Mouse (Mus musculus): Measurements from ENCODE around the gene Supt4a. TPM values are rescaled to one million over a fixed set of nuclear protein-coding genes. Genes with fewer than 3 reads are reported as not detected.

Gene Supt4a
- polyA plus RNA-seq, 1 experiment from 2014 or later = 163 TPM

- H3K4me2 ChIP-seq = no peak overlapping the region
- no peaks in the 10 kb centered on the region for H3K4me1 ChIP-seq (ENCODE audit: control insufficient read depth, insufficient read depth, low read length)
- no peak overlapping the region for H3K27ac ChIP-seq (ENCODE audit: low read depth, low read length)
- WGBS = 70% methylated on average over 1 of the region's 1 CpGs
- ATAC-seq (ENCODE audit: low FRiP score) = no peak
- H3K9me3 ChIP-seq (ENCODE audit: control insufficient read depth, low read length) = no peaks in the 10 kb centered on the region
- no peak overlapping the region for H3K9ac ChIP-seq (ENCODE audit: low read length)
- DNase-seq (ENCODE audit: low spot score, missing footprints) = peak; percentile 49
- H3K36me3 ChIP-seq (ENCODE audit: control insufficient read depth, insufficient read depth, low read length) = no peaks in the 10 kb centered on the region
- H3K4me3 ChIP-seq (ENCODE audit: low read depth, low read length) = no peak overlapping the region
- H3K27me3 ChIP-seq (ENCODE audit: control insufficient read depth, insufficient read depth, low read length) = no peaks in the 10 kb centered on the region
Measured at GRCm38 (mm10) chr11:87752307-87752706, 15.0 kb downstream of the Supt4a start.

- Histone ChIP-seq H3K27me3 (ENCODE audit: control insufficient read depth, insufficient read depth, low read length) (no peaks in the 10 kb centered on the region), H3K36me3 (ENCODE audit: control insufficient read depth, insufficient read depth, low read length) (no peaks in the 10 kb centered on the region), H3K27ac (ENCODE audit: low read depth, low read length) (no peak overlapping the region), H3K9ac (ENCODE audit: low read length) (no peak overlapping the region), H3K4me3 (ENCODE audit: low read depth, low read length) (no peak overlapping the region), H3K9me3 (ENCODE audit: control insufficient read depth, low read length) (no peaks in the 10 kb centered on the region), H3K4me2 (no peak overlapping the region), H3K4me1 (ENCODE audit: control insufficient read depth, insufficient read depth, low read length) (no peaks in the 10 kb centered on the region)
- DNase-seq (ENCODE audit: low spot score, missing footprints) = peak; percentile 21
- no peak for ATAC-seq (ENCODE audit: low FRiP score)
- 86% methylated on average over 8 of the region's 8 CpGs for WGBS
Measured at GRCm38 (mm10) chr11:87753255-87753654, 15.9 kb downstream of the Supt4a start.

GRCm38 (mm10) chr11:87753891-87754501 is 16.6 kb downstream of the Supt4a start:
- no peak overlapping the region for H3K27ac ChIP-seq (ENCODE audit: low read depth, low read length)
- H3K4me1 ChIP-seq (ENCODE audit: control insufficient read depth, insufficient read depth, low read length) = no peaks in the 10 kb centered on the region
- 83% methylated on average over 5 of the region's 5 CpGs for WGBS
- no peak overlapping the region for H3K4me3 ChIP-seq (ENCODE audit: low read depth, low read length)
- no peaks in the 10 kb centered on the region for H3K27me3 ChIP-seq (ENCODE audit: control insufficient read depth, insufficient read depth, low read length)
- no peaks in the 10 kb centered on the region for H3K36me3 ChIP-seq (ENCODE audit: control insufficient read depth, insufficient read depth, low read length)
- H3K9me3 ChIP-seq (ENCODE audit: control insufficient read depth, low read length) = no peaks in the 10 kb centered on the region
- DNase-seq (ENCODE audit: low spot score, missing footprints) = peak; percentile 61
- no peak overlapping the region for H3K9ac ChIP-seq (ENCODE audit: low read length)
- no peak overlapping the region for H3K4me2 ChIP-seq
- ATAC-seq (ENCODE audit: low FRiP score) = no peak

- H3K27ac ChIP-seq (ENCODE audit: low read depth, low read length) = no peak overlapping the region
- ATAC-seq (ENCODE audit: low FRiP score) = no peak
- H3K4me1 ChIP-seq (ENCODE audit: control insufficient read depth, insufficient read depth, low read length) = no peaks in the 10 kb centered on the region
- no peaks in the 10 kb centered on the region for H3K9me3 ChIP-seq (ENCODE audit: control insufficient read depth, low read length)
- H3K27me3 ChIP-seq (ENCODE audit: control insufficient read depth, insufficient read depth, low read length) = no peaks in the 10 kb centered on the region; the same call in 1 of the 2 replicates
- DNase-seq (ENCODE audit: low spot score, missing footprints) = peak; percentile 56
- 75% methylated on average over 5 of the region's 5 CpGs for WGBS
- H3K36me3 ChIP-seq (ENCODE audit: control insufficient read depth, insufficient read depth, low read length) = no peaks in the 10 kb centered on the region
- no peak overlapping the region for H3K4me2 ChIP-seq
- no peak overlapping the region for H3K4me3 ChIP-seq (ENCODE audit: low read depth, low read length)
- H3K9ac ChIP-seq (ENCODE audit: low read length) = no peak overlapping the region
Measured at GRCm38 (mm10) chr11:87754603-87755002, 17.3 kb downstream of the Supt4a start.

GRCm38 (mm10) chr11:87755360-87756017 is 18.1 kb downstream of the Supt4a start:
- peaks cover 7% of the 10 kb centered on the region for H3K4me1 ChIP-seq (ENCODE audit: control insufficient read depth, insufficient read depth, low read length)
- DNase-seq (ENCODE audit: low spot score, missing footprints) = peak; percentile 70
- H3K4me3 ChIP-seq (ENCODE audit: low read depth, low read length) = no peak overlapping the region
- H3K36me3 ChIP-seq (ENCODE audit: control insufficient read depth, insufficient read depth, low read length) = no peaks in the 10 kb centered on the region
- H3K27me3 ChIP-seq (ENCODE audit: control insufficient read depth, insufficient read depth, low read length) = peaks cover 2% of the 10 kb centered on the region; the same call in 1 of the 2 replicates
- no peak overlapping the region for H3K27ac ChIP-seq (ENCODE audit: low read depth, low read length)
- ATAC-seq (ENCODE audit: low FRiP score) = no peak
- H3K9ac ChIP-seq (ENCODE audit: low read length) = no peak overlapping the region
- H3K9me3 ChIP-seq (ENCODE audit: control insufficient read depth, low read length) = no peaks in the 10 kb centered on the region
- no peak overlapping the region for H3K4me2 ChIP-seq
- WGBS = 87% methylated on average over 17 of the region's 17 CpGs

- Histone ChIP-seq H3K27me3 (ENCODE audit: control insufficient read depth, insufficient read depth, low read length) (peaks cover 10% of the 10 kb centered on the region; the same call in 1 of the 2 replicates), H3K4me1 (ENCODE audit: control insufficient read depth, insufficient read depth, low read length) (peaks cover 7% of the 10 kb centered on the region), H3K9me3 (ENCODE audit: control insufficient read depth, low read length) (no peaks in the 10 kb centered on the region), H3K27ac (ENCODE audit: low read depth, low read length) (no peak overlapping the region), H3K4me2 (no peak overlapping the region), H3K36me3 (ENCODE audit: control insufficient read depth, insufficient read depth, low read length) (no peaks in the 10 kb centered on the region), H3K9ac (ENCODE audit: low read length) (no peak overlapping the region), H3K4me3 (ENCODE audit: low read depth, low read length) (peak overlapping the region; percentile 1; the same call in 1 of the 2 replicates)
- ATAC-seq (ENCODE audit: low FRiP score) (no peak), DNase-seq (ENCODE audit: low spot score, missing footprints) (peak; percentile 65)
- 84% methylated on average over 15 of the region's 15 CpGs for WGBS
Measured at GRCm38 (mm10) chr11:87756251-87756820, 19.0 kb downstream of the Supt4a start.

GRCm38 (mm10) chr11:87757001-87757954 is 19.9 kb downstream of the Supt4a start:
- WGBS = 86% methylated on average over 25 of the region's 25 CpGs
- H3K4me3 ChIP-seq (ENCODE audit: low read depth, low read length) = no peak overlapping the region; the same call in 1 of the 2 replicates

GRCm38 (mm10) chr11:87758161-87758911 is 21.0 kb downstream of the Supt4a start:
- Histone ChIP-seq H3K4me1 (ENCODE audit: control insufficient read depth, insufficient read depth, low read length) (peaks cover 11% of the 10 kb centered on the region), H3K27me3 (ENCODE audit: control insufficient read depth, insufficient read depth, low read length) (peaks cover 30% of the 10 kb centered on the region)
- WGBS = 81% methylated on average over 7 of the region's 7 CpGs

More at GRCm38 (mm10) chr11:87757001-87757954, 19.9 kb downstream of the Supt4a start:
- peaks cover 20% of the 10 kb centered on the region for H3K27me3 ChIP-seq (ENCODE audit: control insufficient read depth, insufficient read depth, low read length)
- no peak overlapping the region for H3K27ac ChIP-seq (ENCODE audit: low read depth, low read length)
- H3K9me3 ChIP-seq (ENCODE audit: control insufficient read depth, low read length) = no peaks in the 10 kb centered on the region
- no peak overlapping the region for H3K9ac ChIP-seq (ENCODE audit: low read length)
- no peak for ATAC-seq (ENCODE audit: low FRiP score)
- DNase-seq (ENCODE audit: low spot score, missing footprints) = peak; percentile 81
- H3K4me2 ChIP-seq = no peak overlapping the region
- peaks cover 7% of the 10 kb centered on the region for H3K4me1 ChIP-seq (ENCODE audit: control insufficient read depth, insufficient read depth, low read length)
- no peaks in the 10 kb centered on the region for H3K36me3 ChIP-seq (ENCODE audit: control insufficient read depth, insufficient read depth, low read length)

More at GRCm38 (mm10) chr11:87758161-87758911, 21.0 kb downstream of the Supt4a start:
- Histone ChIP-seq H3K9ac (ENCODE audit: low read length) (no peak overlapping the region), H3K4me3 (ENCODE audit: low read depth, low read length) (no peak overlapping the region), H3K4me2 (no peak overlapping the region), H3K27ac (ENCODE audit: low read depth, low read length) (no peak overlapping the region), H3K9me3 (ENCODE audit: control insufficient read depth, low read length) (no peaks in the 10 kb centered on the region), H3K36me3 (ENCODE audit: control insufficient read depth, insufficient read depth, low read length) (no peaks in the 10 kb centered on the region)
- ATAC-seq (ENCODE audit: low FRiP score) = no peak
- DNase-seq (ENCODE audit: low spot score, missing footprints) = peak; percentile 31
